Mouse (Mus musculus) embryonic stem cell, embryonic (primary cell): ENCODE results near the gene Klhl32.

Experiments used
- CTCF ChIA-PET, 4 experiments: fragments of 300-600 bp in 2 of 4; fragments of 350-600 bp in 2 of 4; sonication (Branson Sonifier 250); formaldehyde crosslinking; loops; one replicate each; lab custom pipeline; 2022; ENCODE audit warnings: inconsistent platforms in 2 of 4; lab: Charles Lee
- POLR2A ChIA-PET, 4 experiments: fragments of 300-600 bp in 2 of 4; fragments of 350-600 bp in 2 of 4; sonication (Branson Sonifier 250); formaldehyde crosslinking; loops; one replicate each; lab custom pipeline; 2022; ENCODE audit warnings: antibody characterized with exemption in 4 of 4, inconsistent platforms in 1 of 4; lab: Charles Lee

Klhl32 gene

GRCm38 (mm10) chr4:24800345-24800936 lies 50.5 kb downstream of the Klhl32 start:
- ChIA-PET CTCF (no interaction called here), POLR2A (interaction anchor here in 1 of 4 experiments (1.2 kb wide), 1 partner anchor 10 kb away, joined by 4 read pairs; no protein-coding TSS in a partner anchor)

- ChIA-PET POLR2A (no interaction called here), CTCF (no interaction called here)
Observed at GRCm38 (mm10) chr4:24799037-24799436, 51.9 kb downstream of the Klhl32 start.

DNA sequence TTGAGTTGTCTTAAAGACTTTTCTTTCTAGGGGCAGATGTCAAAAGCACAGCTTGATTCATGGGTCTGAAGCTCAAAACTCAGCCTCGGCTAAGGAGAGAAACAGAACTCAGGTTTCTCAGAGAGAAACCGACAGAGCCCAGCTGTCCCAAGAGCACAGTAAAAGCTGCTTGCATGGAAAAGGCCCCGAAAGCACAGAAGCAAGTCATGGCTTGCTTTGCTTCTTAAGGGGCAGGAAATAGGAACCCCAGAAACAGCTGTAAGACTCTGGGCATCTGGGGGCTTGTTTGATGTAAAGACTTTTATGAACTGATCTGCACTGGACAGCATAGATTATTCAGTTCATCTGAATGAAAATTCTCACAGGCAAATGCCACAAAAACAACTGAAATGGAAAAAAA lies 53.1 kb downstream of the Klhl32 start:
- CTCF ChIA-PET = no interaction called here
- POLR2A ChIA-PET = interaction anchor here in 1 of 4 experiments (0.5 kb wide), 1 partner anchor 1791 kb away, joined by 3 read pairs; no protein-coding TSS in a partner anchor

DNA sequence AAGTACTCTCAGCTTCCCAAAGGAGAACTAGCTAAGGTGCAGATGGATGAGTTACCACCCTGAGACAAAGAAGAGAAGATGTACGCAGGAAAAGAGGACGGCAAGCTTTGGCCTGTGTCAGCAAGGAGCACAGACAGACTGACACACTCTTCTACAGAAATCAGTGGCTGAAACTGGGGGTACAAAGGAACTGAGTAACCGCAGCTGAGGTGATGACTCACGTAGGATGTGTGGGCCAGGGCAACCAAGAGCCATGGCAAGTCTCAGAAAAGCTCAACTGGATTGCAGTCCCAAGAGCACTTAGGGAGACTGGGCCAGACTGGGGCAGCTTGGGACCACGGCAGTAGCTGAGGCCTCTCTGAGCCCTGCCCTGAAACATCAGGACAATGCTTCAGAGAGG lies 53.6 kb downstream of the Klhl32 start:
- ChIA-PET POLR2A (interaction anchor here in 2 of 4 experiments (0.5 to 1.0 kb wide), 2 partner anchors 188 to 1791 kb away, joined by 3 read pairs; no protein-coding TSS in a partner anchor), CTCF (no interaction called here)

DNA sequence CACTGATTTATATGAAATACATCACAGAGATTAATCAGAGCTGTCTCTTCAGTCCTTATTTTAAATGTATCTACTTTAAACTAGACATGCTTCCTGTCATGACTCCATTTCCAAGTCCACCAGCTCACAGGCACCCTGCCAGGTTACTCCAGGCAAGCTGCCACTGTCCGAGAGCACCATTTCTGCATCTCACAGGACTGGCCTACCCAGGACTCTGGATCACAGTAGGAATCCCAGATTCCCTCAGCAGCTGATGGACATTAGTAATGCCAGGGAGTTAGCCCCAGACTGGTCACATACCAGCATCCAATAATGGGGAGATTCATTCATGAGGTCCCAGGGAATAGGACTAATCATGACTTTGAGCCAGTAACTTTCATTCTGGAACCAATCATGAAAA lies 54.7 kb downstream of the Klhl32 start:
- ChIA-PET POLR2A (no interaction called here), CTCF (no interaction called here)

- CTCF ChIA-PET = no interaction called here
Observed at GRCm38 (mm10) chr4:24795180-24795579, 55.7 kb downstream of the Klhl32 start.

DNA sequence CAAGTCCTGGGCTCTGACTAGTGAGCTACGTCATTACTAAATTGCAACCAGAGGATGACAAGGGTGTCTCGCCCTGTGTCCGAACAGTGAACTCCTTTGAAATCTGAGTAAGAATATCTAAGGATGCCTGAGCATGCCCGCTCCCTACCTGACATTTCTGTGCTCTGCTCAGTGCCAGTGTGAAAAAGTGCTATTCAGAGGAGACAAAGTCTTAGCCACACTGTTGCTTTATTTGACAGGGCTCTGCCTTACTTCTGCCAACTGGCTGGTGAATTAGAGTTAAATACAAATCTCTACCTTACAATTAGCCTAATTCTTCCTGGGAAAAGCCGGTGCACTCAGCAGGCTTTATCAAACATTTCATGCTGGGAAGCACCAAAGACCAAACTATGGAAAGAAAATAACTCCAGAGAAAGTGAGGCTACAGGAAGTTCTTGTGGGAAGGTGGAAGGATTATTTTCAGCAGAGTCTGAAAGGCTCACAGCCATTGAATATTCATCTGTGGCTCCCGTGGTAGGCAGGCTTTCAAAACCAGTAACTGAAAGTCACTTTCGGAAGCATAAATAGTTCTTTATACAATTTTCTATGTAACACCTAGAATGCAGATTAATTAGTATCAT lies 57.1 kb downstream of the Klhl32 start:
- POLR2A ChIA-PET = interaction anchor here in 1 of 4 experiments (1.1 kb wide), 1 partner anchor 10 kb away, joined by 3 read pairs; no protein-coding TSS in a partner anchor
- CTCF ChIA-PET = no interaction called here

More at GRCm38 (mm10) chr4:24795180-24795579, 55.7 kb downstream of the Klhl32 start:
- POLR2A ChIA-PET = no interaction called here

GRCm38 (mm10) chr4:24792416-24792981 lies 58.4 kb downstream of the Klhl32 start:
- CTCF ChIA-PET = no interaction called here
- POLR2A ChIA-PET = interaction anchor here in 1 of 4 experiments (1.1 kb wide), 1 partner anchor 12 kb away, joined by 3 read pairs; no protein-coding TSS in a partner anchor

- ChIA-PET POLR2A (interaction anchor here in 1 of 4 experiments (1.3 kb wide), 1 partner anchor 11 kb away, joined by 4 read pairs; no protein-coding TSS in a partner anchor), CTCF (no interaction called here)
Observed at GRCm38 (mm10) chr4:24789331-24789730, 61.6 kb downstream of the Klhl32 start.

GRCm38 (mm10) chr4:24785757-24786532 lies 65.0 kb downstream of the Klhl32 start:
- POLR2A ChIA-PET = no interaction called here
- CTCF ChIA-PET = interaction anchor here in 1 of 4 experiments (0.6 kb wide), 1 partner anchor 1292 kb away, joined by 10 read pairs; no protein-coding TSS in a partner anchor

DNA sequence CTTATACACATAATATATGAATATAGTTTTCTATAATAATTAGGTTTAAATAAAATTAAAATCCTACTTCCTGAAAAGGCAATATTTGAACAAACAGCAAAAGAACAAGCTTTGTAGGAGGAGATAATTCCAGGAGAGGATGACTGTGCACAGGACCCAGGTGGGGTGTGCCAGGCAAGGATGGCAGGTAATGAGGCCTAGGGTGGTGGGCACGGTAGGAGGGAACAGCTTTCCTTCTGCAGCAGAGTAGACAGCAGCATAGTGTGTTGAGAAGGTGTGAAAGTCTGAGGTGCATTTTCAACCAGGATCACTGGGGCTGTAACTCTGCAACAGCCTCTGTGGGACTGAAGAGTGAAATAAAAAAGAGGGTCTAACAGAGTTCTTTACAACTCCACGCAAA lies 85.0 kb downstream of the Klhl32 start:
- CTCF ChIA-PET = no interaction called here
- POLR2A ChIA-PET = interaction anchor here in 1 of 4 experiments (0.5 to 1.7 kb wide), 2 partner anchors 21 to 600 kb away, joined by 3 to 4 read pairs; no protein-coding TSS in a partner anchor

DNA sequence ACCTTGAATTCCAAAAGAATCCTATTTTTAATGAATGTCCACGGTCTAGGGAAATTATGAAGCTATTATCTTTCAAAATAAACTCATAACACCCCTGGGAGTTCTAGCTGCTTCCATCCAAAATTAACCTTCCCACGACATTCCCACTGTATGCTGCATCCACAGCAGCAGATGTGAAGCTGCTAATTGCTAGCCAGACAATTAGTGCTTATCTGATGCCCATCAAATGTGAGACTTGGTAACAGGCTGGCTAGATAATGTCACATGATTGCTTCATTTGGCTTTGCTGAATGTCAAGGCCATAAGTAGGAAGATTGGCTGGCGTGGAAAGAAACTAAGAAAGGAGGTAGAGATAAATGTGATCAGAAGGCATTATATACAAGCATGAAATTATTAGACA lies 85.5 kb downstream of the Klhl32 start:
- CTCF ChIA-PET = no interaction called here
- POLR2A ChIA-PET = interaction anchor here in 1 of 4 experiments (1.7 kb wide), 1 partner anchor 21 kb away, joined by 4 read pairs; no protein-coding TSS in a partner anchor

GRCm38 (mm10) chr4:24764558-24764957 lies 86.4 kb downstream of the Klhl32 start:
- POLR2A ChIA-PET = no interaction called here
- CTCF ChIA-PET = no interaction called here

GRCm38 (mm10) chr4:24763451-24763850 lies 87.5 kb downstream of the Klhl32 start:
- POLR2A ChIA-PET = no interaction called here
- CTCF ChIA-PET = interaction anchor here in 1 of 4 experiments (0.6 kb wide), 1 partner anchor 791 kb away, joined by 4 read pairs; no protein-coding TSS in a partner anchor

DNA sequence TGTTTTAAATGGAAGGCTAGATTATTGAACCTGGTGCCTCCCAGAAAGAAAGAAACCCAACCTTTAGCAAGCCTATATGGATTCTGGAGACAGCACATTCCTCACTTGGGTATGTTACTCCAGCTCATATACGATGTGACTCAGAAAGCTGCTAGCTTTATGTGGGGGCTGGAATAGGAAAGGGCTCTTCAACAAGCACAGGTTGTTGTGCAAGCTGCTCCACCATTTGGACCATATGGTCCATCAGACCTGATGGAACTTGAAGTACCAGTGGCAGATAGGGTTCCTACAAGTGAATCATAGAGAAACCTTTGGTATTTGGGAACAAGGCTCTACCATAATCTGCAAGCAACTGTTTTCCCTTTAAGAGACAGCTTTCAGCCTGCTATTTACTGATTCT lies 92.0 kb downstream of the Klhl32 start:
- CTCF ChIA-PET = interaction anchor here in 1 of 4 experiments (0.6 kb wide), 1 partner anchor 1102 kb away, joined by 6 read pairs; no protein-coding TSS in a partner anchor
- POLR2A ChIA-PET = no interaction called here

GRCm38 (mm10) chr4:24752517-24753208 lies 98.3 kb downstream of the Klhl32 start:
- CTCF ChIA-PET = no interaction called here
- POLR2A ChIA-PET = interaction anchor here in 2 of 4 experiments (0.6 to 1.1 kb wide), 2 partner anchors 18 to 147 kb away, joined by 3 read pairs; no protein-coding TSS in a partner anchor

GRCm38 (mm10) chr4:24737080-24737479 lies 113.8 kb downstream of the Klhl32 start:
- ChIA-PET CTCF (no interaction called here), POLR2A (no interaction called here)

GRCm38 (mm10) chr4:24720834-24721233 lies 130.1 kb downstream of the Klhl32 start:
- ChIA-PET CTCF (interaction anchor here (0.6 to 3.0 kb wide), 4 partner anchors 21 to 176 kb away, joined by 3 to 16 read pairs (median 6); partner anchors contain the start of gene Ndufaf4 (in 1 of the 4)), POLR2A (interaction anchor here in 1 of 4 experiments (1.4 kb wide), 1 partner anchor 177 kb away, joined by 3 read pairs; the partner anchor contains the start of gene Ndufaf4)
